Mouse (Mus musculus) monocyte, adult 5-6 weeks (primary cell): ENCODE measurements around the gene Ctbp1. TPM values are rescaled to one million over a fixed set of nuclear protein-coding genes. Genes with fewer than 3 reads are reported as not detected.

Experiments
- ATAC-seq: fragments of 153-309, 156-312 bp; replicated peaks from 2 replicates; pipeline ENCODE4 v1.8.0; 2017; ENCODE audit warnings: mild to moderate bottlenecking; ENCODE audit not compliant: low TSS enrichment, insufficient number of reproducible peaks, severe bottlenecking, poor library complexity, low FRiP score
- total RNA-seq: library from RNA; stranded (forward); fragments of 200-1000, 200-491, 200-594 nt; gene quantifications from 3 replicates; pipeline ENCODE4 v1.2.3, GENCODE M21; 2017

Ctbp1 gene
- total RNA-seq, 1 experiment from 2014 or later, result 135 TPM

- no peak for ATAC-seq
Measured at GRCm38 (mm10) chr5:33247387-33247786, 27.4 kb downstream of the Ctbp1 start.

GRCm38 (mm10) chr5:33245701-33246100 is 29.1 kb downstream of the Ctbp1 start:
- ATAC-seq, result no peak

GRCm38 (mm10) chr5:33244377-33244920 is 30.3 kb downstream of the Ctbp1 start:
- no peak for ATAC-seq

- ATAC-seq, result no peak
Measured at GRCm38 (mm10) chr5:33239934-33240333, 34.9 kb downstream of the Ctbp1 start.

GRCm38 (mm10) chr5:33239111-33239714 is 35.6 kb downstream of the Ctbp1 start:
- ATAC-seq, result no peak

- no peak for ATAC-seq
Measured at GRCm38 (mm10) chr5:33238256-33238645, 36.5 kb downstream of the Ctbp1 start.

GRCm38 (mm10) chr5:33237600-33238255 is 37.1 kb downstream of the Ctbp1 start:
- ATAC-seq, result no peak

- no peak for ATAC-seq
Measured at GRCm38 (mm10) chr5:33234391-33235031, 40.3 kb downstream of the Ctbp1 start.

GRCm38 (mm10) chr5:33232791-33233190 is 42.0 kb downstream of the Ctbp1 start:
- ATAC-seq, result no peak

GRCm38 (mm10) chr5:33230285-33230684 is 44.5 kb downstream of the Ctbp1 start:
- no peak for ATAC-seq

GRCm38 (mm10) chr5:33228428-33228827 is 46.4 kb downstream of the Ctbp1 start:
- no peak for ATAC-seq

- ATAC-seq, result no peak
Measured at GRCm38 (mm10) chr5:33225673-33226072, 49.1 kb downstream of the Ctbp1 start.

- ATAC-seq, result no peak
Measured at GRCm38 (mm10) chr5:33224491-33224890, 50.3 kb downstream of the Ctbp1 start.

GRCm38 (mm10) chr5:33222841-33223744 is 51.7 kb downstream of the Ctbp1 start:
- no peak for ATAC-seq

- no peak for ATAC-seq
Measured at GRCm38 (mm10) chr5:33222389-33222788, 52.4 kb downstream of the Ctbp1 start.

- no peak for ATAC-seq
Measured at GRCm38 (mm10) chr5:33220350-33221044, 54.3 kb downstream of the Ctbp1 start.

- no peak for ATAC-seq
Measured at GRCm38 (mm10) chr5:33219831-33220230, 55.0 kb downstream of the Ctbp1 start.

- ATAC-seq, result no peak
Measured at GRCm38 (mm10) chr5:33218746-33219449, 55.9 kb downstream of the Ctbp1 start.
